Mouse (Mus musculus): ENCODE measurements around the gene Nol12. TPM values are rescaled to one million over a fixed set of nuclear protein-coding genes. Genes with fewer than 3 reads are reported as not detected.

Gene Nol12
- polyA plus RNA-seq, 1 experiment from 2014 or later, result 59.2 TPM

GRCm38 (mm10) chr15:78990970-78991525 is 56.3 kb downstream of the Nol12 start:
- WGBS, result 96% methylated on average over 25 of the region's 25 CpGs
- DNase-seq (ENCODE audit: low spot score), result no peak
- no peak for ATAC-seq (ENCODE audit: low FRiP score)
- Histone ChIP-seq H3K27ac (no peak overlapping the region), H3K4me3 (replicated peaks; ENCODE audit: low read length) (no peak overlapping the region), H3K4me1 (replicated peaks; ENCODE audit: control insufficient read depth, insufficient read depth, low read length) (peaks cover 4% of the 10 kb centered on the region; the same call in 1 of the 2 replicates), H3K9me3 (ENCODE audit: control insufficient read depth, low read length) (no peaks in the 10 kb centered on the region), H3K9ac (no peak overlapping the region), H3K4me2 (replicated peaks) (no peak overlapping the region), H3K27me3 (ENCODE audit: control insufficient read depth, insufficient read depth, low read length) (no peaks in the 10 kb centered on the region), H3K36me3 (replicated peaks; ENCODE audit: control insufficient read depth, insufficient read depth) (peaks cover 69% of the 10 kb centered on the region)

GRCm38 (mm10) chr15:78992235-78992634 is 57.5 kb downstream of the Nol12 start:
- H3K9me3 ChIP-seq (ENCODE audit: control insufficient read depth, low read length), result no peaks in the 10 kb centered on the region
- ATAC-seq (ENCODE audit: low FRiP score) (no peak), DNase-seq (ENCODE audit: low spot score) (no peak)
- no peak overlapping the region for H3K4me2 ChIP-seq (replicated peaks)
- no peaks in the 10 kb centered on the region for H3K27me3 ChIP-seq (ENCODE audit: control insufficient read depth, insufficient read depth, low read length)
- 94% methylated on average over 7 of the region's 7 CpGs for WGBS
- H3K27ac ChIP-seq, result no peak overlapping the region
- H3K9ac ChIP-seq, result no peak overlapping the region
- H3K4me3 ChIP-seq (replicated peaks; ENCODE audit: low read length), result no peak overlapping the region
- H3K4me1 ChIP-seq (replicated peaks; ENCODE audit: control insufficient read depth, insufficient read depth, low read length), result no peaks in the 10 kb centered on the region; the same call in 1 of the 2 replicates
- peaks cover 72% of the 10 kb centered on the region for H3K36me3 ChIP-seq (replicated peaks; ENCODE audit: control insufficient read depth, insufficient read depth)

- Histone ChIP-seq H3K36me3 (replicated peaks; ENCODE audit: control insufficient read depth, insufficient read depth) (peaks cover 72% of the 10 kb centered on the region), H3K4me1 (replicated peaks; ENCODE audit: control insufficient read depth, insufficient read depth, low read length) (no peaks in the 10 kb centered on the region; the same call in 1 of the 2 replicates), H3K27me3 (ENCODE audit: control insufficient read depth, insufficient read depth, low read length) (no peaks in the 10 kb centered on the region), H3K9ac (no peak overlapping the region), H3K4me2 (replicated peaks) (no peak overlapping the region), H3K9me3 (ENCODE audit: control insufficient read depth, low read length) (no peaks in the 10 kb centered on the region), H3K27ac (no peak overlapping the region), H3K4me3 (replicated peaks; ENCODE audit: low read length) (no peak overlapping the region)
- ATAC-seq (ENCODE audit: low FRiP score), result no peak
- WGBS, result 96% methylated on average over 24 of the region's 24 CpGs
- DNase-seq (ENCODE audit: low spot score), result no peak
Observed at GRCm38 (mm10) chr15:78992925-78993324, 58.2 kb downstream of the Nol12 start.

Small RNAs within 50 kb of the gene (microRNA-seq; reads per million reads assigned to microRNA genes)
- 0.65 reads per million for gene Mir6955

Other genes with a start within 250 kb of the Nol12 start
- 6.0 and 8.5 TPM in 2 replicates for gene Elfn2, start 216.2 kb upstream of the Nol12 start, polyA plus RNA-seq (2014; fragmentation: Nextera tagmentation; extraction: Ambion mirVana)
- 11.7 and 12.5 TPM in 2 replicates for gene Mfng, start 161.5 kb upstream of the Nol12 start, polyA plus RNA-seq (2014; fragmentation: Nextera tagmentation; extraction: Ambion mirVana)
- gene Card10, start 131.9 kb upstream of the Nol12 start, polyA plus RNA-seq (2014; fragmentation: Nextera tagmentation; extraction: Ambion mirVana), result 2.5 and 2.6 TPM in 2 replicates
- gene Cdc42ep1, start 92.3 kb upstream of the Nol12 start, polyA plus RNA-seq (2014; fragmentation: Nextera tagmentation; extraction: Ambion mirVana), result 10.7 and 11.2 TPM in 2 replicates
- gene Lgals2, start 79.4 kb upstream of the Nol12 start, polyA plus RNA-seq (2014; fragmentation: Nextera tagmentation; extraction: Ambion mirVana), result not detected in 2 replicates
- gene Gga1, start 57.7 kb upstream of the Nol12 start, polyA plus RNA-seq (2014; fragmentation: Nextera tagmentation; extraction: Ambion mirVana), result 40.1 and 43.0 TPM in 2 replicates
- 0.16 TPM in 1 of 2 replicates, not detected in the other for gene Gm49510, start 35.3 kb upstream of the Nol12 start, polyA plus RNA-seq (2014; fragmentation: Nextera tagmentation; extraction: Ambion mirVana)
- gene Sh3bp1, start 35.2 kb upstream of the Nol12 start, polyA plus RNA-seq (2014; fragmentation: Nextera tagmentation; extraction: Ambion mirVana), result 3.7 and 5.5 TPM in 2 replicates
- 105 and 121 TPM in 2 replicates for gene Pdxp, start 21.0 kb upstream of the Nol12 start, polyA plus RNA-seq (2014; fragmentation: Nextera tagmentation; extraction: Ambion mirVana)
- gene Lgals1, start 8.2 kb upstream of the Nol12 start, polyA plus RNA-seq (2014; fragmentation: Nextera tagmentation; extraction: Ambion mirVana), result 117 and 157 TPM in 2 replicates
- gene Triobp, start 12.8 kb downstream of the Nol12 start, polyA plus RNA-seq (2014; fragmentation: Nextera tagmentation; extraction: Ambion mirVana), result 37.4 and 41.1 TPM in 2 replicates
- 74.8 and 75.7 TPM in 2 replicates for gene H1f0, start 93.5 kb downstream of the Nol12 start, polyA plus RNA-seq (2014; fragmentation: Nextera tagmentation; extraction: Ambion mirVana)
- gene Galr3, start 107.0 kb downstream of the Nol12 start, polyA plus RNA-seq (2014; fragmentation: Nextera tagmentation; extraction: Ambion mirVana), result not detected in 2 replicates
- gene Ankrd54, start 128.0 kb downstream of the Nol12 start, polyA plus RNA-seq (2014; fragmentation: Nextera tagmentation; extraction: Ambion mirVana), result 42.2 and 53.1 TPM in 2 replicates
- gene Eif3l, start 140.2 kb downstream of the Nol12 start, polyA plus RNA-seq (2014; fragmentation: Nextera tagmentation; extraction: Ambion mirVana), result 170 and 177 TPM in 2 replicates
- gene Micall1, start 174.0 kb downstream of the Nol12 start, polyA plus RNA-seq (2014; fragmentation: Nextera tagmentation; extraction: Ambion mirVana), result 12.9 and 14.3 TPM in 2 replicates
- 273 and 298 TPM in 2 replicates for gene Polr2f, start 206.1 kb downstream of the Nol12 start, polyA plus RNA-seq (2014; fragmentation: Nextera tagmentation; extraction: Ambion mirVana)
- gene 1700088E04Rik, start 206.3 kb downstream of the Nol12 start, polyA plus RNA-seq (2014; fragmentation: Nextera tagmentation; extraction: Ambion mirVana), result 18.3 and 19.1 TPM in 2 replicates
- gene Sox10, start 230.3 kb downstream of the Nol12 start, polyA plus RNA-seq (2014; fragmentation: Nextera tagmentation; extraction: Ambion mirVana), result 8.9 and 10.3 TPM in 2 replicates

Measured in hindbrain, embryonic 14.5 days (tissue).